Mouse (Mus musculus) kidney, postnatal 25 days (tissue): ENCODE measurements around the gene Bicd2.
A peak's percentile ranks its signal among the peaks of the same experiment; 100 is the strongest.

Experiments used
- DNase-seq, 2 experiments: peaks; one replicate each; pipeline ENCODE4 v3.0.0; 2021; ENCODE audit warnings: mixed read lengths in 2 of 2

Bicd2 gene

DNA sequence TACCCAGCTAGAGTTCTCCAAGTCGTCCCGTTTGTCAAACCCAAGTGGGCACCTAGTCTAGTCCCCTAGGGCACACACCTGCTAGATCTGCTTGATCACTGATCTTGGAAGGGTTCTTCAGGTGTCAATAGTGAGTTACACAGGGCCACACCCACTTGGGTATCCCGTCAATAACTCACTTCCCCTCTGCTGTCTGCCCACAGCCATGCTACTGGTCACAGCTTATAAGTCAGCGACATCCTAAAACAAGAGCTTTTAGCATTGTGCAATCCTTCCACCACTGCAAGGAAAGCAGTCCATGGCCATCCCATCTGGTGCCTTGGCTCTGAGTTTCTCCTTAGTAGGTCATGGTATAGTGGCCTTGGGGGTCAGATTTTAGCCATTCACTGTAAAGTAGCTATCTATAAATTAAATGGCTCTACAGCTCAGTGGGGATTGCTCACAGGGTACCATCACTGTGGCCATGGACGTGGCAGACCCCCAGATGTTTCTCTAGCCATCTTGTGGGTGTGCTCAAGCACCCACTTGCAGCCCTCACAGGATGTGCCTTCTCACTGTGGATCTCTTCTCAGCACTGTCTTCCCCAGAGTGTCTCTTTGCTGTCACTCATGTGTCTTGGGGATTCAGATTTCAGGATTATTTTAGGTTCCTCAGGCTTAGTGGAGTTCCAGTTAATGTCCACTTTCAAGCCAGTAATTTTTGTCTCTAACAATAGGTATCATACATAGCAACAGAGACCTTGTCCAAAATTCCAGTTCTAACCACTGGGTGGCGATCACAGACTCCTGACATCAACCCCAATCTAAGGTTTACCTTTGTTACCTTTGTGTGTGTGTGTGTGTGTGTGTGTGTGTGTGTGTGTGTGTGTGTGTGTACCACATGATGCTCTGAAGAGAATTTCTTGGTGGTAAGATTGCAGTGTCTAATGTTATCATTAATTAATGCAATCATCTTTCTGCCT is 14.9 kb upstream of the Bicd2 start:
- DNase-seq, result peak; percentile 55 to 80

DNA sequence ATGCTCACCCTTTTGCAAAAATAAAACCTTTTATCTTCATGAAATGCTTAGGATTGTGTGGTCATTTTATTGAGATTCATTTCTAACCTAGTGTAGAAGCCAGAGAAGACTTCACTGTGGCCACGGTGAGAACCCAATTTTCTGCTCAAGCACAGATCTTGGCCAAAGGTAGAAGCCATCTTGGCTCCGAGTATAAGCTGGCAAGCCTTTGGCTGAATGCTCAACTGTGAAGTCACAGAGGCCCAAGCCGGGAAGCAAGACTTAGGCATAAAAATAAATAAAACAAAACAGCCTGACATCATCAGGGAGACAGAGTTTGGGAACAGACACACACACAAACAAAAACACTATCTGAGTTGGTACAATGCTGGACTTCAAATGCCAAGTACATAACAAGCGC is 13.3 kb upstream of the Bicd2 start:
- no peak for DNase-seq

DNA sequence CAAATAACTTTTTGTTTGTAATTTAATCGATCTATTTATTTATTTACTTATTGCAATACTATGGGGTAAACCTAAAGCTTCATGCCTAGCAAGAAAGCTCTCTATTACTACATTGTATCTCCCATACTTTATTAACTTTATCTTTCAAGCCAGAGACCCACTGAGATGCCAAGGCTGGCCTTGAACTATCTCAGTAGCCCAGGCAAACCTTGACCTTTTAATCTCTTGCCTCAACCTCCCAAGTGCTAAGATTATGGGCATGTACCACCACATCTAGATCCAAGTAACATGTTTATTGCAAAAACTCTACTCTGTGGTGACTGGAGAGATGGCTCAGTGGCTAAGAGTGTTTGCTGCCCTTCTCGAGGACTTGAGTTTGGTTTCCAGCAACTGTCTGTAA is 8.1 kb upstream of the Bicd2 start:
- no peak for DNase-seq

DNA sequence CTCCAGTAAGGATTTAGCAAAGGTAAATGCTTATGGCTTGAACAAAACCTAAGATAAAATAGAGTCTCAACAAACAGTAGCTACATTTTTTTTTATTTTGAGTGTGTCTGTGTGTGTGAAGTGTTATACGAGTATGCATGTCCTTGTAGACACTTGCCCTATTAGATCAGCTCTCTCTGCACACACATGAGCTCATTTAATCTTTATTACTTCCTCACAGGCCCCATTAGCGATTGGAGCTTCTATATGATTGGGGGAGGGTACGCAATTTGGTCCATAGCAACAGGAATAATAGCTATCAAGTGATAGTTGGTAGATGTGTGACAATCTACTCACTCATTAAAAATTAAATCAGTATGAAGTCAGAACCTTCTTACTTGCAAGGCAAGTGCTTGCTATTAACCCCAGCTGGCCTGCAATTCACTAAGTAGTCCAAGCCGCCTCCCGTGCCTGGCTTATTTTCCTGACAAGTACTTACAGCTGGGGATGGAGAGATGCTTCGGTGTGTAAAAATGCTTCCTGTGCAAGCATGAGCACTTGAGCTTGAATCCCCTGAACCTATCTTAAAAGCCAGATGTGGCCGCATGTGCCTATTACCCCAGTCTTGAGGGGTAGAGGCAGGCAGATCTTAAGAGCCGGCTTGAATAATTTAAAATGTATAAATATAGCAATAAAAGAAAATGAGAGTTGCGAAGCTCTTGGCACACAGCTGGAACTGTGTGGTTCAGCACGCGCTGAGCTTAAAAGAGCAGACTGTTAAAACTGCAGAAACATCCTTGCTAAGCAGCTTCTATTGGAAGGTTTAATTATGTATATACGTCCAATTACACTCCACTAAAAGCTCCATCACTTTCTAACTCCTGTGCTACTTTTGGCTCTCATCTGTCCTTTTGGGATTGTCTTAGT is 6.1 kb upstream of the Bicd2 start:
- DNase-seq, result no peak

DNA sequence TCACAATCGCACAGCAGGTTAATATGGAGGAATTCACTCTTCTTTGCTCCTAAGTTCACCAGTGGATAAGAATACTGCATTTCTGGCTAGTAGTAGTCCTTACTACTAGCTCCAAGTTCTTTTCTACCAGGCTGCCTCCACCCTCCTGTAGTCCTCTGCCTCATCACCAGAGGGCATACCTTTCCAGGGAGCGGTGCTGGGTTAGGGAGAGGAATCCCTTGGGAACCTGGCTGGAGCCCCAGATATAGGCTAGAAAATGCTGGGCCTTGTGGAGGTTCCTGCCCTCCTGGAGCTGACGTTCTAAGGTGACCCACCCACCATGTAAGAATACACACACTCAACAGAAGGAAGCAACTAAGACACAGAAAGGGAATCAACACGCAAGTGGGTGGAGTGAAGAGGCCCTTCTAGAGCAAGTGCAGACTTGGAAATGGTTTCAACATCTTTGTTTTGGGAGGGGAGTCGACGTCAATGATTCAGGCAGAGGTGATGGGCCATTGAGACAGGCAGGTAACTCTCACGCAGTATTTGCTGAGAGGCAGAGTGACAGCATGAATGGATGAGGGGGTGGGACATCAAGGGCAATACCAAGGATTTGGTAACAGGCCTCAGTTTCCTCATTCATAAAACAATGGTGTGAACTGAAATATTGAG is 2.4 kb upstream of the Bicd2 start:
- DNase-seq, result peak; percentile 69 to 72

DNA sequence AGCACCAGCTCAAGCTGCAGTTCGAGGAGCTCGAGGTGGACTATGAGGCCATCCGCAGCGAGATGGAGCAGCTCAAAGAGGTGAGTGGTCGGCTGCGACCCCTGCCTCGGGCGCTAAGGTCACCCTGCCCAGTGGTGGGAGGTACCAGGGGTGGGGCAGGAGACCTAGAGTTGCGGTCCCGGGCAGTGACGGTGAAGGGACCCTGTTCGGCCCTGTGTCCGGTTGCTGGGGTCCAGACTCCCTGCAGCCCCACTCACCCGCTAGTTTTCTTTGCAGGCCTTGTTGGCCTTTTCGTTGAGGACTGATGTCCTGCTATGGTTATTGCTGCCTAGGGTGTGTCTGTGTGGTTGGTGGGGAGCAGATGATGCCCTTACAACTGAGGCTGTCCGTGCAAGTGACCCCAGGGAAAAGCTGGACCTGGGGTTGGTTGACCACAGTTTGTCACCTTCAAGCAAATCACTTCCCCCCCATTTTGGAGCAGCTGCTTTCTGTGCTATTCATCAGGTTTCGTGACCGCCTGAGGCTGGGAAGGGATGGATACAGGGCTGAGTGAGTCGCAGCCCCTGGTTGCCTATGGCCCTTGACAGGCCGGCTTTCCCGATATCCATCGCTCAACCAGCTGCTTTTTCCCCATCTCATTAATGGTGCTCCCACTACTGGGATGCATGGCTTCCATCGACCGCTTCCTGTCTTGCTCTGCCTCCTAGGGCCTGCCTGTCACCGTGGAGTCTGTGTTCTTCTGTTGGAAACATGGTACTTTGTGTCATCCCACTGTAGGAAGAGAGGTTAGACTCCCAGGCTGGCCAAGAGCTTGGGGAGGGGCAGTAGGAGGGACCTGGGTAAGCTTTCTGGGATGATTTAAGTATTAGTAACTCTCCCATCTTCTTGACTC is 692 bp downstream of the Bicd2 start:
- DNase-seq, result no peak

DNA sequence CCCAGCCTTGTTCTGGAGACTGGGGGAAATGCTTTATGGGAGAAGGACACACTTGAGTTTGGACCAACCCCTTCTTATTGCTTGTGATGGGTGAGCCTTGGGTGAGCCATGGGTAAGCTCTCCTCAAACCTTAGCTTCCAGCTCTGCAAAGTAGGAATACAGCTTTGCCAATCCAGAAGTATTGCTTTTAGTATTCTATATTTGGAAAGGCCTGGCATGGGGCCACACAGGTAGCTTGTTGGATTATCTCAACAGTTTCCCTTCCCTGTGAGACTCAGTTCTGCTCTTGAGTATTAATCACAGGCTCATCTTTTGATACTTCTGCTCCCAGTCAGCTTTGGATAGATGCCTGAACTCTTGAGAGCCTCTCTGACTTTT is 1.3 kb downstream of the Bicd2 start:
- DNase-seq, result no peak

DNA sequence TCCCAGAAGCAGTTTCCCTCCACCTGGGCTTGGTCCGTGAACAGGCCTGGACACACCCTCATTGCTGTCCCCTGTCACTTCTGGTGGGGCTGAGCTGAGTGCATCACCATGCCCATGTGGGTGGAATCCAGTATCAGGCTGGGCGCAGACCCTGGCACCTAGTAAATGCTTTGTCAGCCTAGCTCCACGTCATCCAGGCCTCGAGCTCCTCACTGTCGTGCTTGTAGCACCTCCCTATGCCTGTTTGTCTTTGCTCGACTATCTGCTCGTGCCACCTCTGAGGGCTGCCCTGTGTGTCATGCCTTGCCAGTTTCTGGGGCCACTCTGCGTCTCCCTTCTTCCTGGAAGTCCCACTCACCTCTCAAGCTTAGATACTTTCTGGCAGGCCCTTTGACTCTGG is 3.2 kb downstream of the Bicd2 start:
- DNase-seq, result peak in 1 of 2 experiments; percentile 50

DNA sequence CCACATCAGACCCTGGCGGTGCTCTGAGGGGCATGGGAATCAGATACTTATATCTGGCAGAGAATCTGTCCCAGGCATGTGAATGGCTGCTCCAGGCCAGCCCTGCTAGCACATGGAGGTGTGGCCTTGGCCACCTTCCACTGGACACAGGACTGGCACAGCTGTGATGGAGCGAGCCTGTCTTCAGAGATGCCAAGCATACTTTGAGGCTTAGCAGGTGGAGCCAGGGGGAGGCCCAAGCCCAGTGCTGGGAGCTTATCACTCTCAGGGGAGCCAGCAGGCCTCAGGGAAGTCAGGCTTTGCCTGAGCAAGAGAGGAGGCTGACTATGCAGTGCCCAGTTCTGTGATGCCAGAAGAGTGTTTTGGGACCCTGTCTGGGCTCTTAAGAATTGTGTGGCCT is 4.1 kb downstream of the Bicd2 start:
- DNase-seq, result peak; percentile 72 to 83

DNA sequence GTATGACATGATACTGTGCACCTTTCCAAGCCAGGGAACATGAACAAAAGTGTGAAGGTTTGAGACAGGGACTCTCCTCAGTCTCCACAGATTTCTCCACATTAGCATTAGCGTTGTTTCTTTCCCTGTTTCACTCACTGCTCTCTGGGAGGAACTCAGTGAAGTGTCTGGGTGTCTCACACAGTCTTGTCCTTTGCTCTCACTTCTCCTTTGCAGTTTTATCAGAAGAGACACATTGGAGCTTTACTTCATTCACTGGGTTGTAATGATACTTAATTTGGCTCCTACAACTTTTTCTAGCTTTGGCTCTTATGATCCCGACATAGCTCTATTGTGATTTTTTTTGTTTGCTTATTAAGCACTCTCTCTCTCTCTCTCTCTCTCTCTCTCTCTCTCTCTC is 7.1 kb downstream of the Bicd2 start:
- no peak for DNase-seq

DNA sequence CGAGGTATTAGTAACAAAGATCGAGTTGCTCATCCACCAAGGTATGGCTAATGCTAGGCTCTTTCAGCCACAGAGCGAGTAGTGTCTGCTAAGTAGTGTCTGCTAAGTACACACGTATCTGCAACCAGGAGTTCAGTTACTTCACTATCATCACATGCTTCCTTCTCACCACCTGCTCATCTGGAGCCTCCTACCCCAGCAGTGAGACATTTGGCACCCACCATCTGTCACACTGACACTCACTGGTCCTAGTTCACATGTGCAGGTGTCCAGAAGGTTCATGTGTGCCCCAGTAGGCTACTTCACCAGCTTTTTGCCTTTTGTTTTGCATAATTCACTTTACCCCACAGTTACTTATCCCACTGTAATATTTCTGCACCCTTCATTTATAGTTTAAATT is 8.0 kb downstream of the Bicd2 start:
- DNase-seq, result no peak

DNA sequence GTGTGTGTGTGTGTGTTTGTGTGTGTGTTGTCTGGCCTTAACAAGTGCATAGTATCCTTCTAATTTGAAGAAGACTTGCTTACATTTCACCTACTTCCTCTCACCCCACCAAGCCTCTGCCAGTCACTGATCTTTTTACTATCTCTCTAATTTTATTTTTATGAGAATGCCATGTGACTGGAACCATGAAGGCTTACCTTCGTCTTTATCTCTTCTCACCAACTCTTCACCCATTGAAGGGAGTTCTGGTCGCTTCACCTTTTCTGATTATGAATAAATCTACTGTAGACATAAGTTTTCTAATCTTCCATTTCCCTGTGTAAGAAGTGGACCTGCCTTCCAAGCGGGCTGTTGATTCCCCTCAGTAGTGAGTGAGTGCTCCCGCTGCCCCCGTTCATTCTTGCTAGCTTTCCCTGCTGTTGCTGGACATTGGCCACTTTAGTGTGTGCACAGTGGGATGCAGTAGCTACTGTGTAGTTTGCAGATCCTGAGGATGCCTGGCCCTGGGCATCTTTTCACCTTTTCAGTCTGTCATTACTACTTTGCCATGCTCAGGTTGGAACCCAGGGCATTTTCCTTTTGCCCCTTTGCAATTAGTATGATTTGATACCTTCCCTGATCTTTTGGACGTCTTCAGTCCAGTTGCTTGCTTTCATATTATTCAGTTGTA is 8.6 kb downstream of the Bicd2 start:
- peak in 1 of 2 experiments; percentile 6 for DNase-seq

DNA sequence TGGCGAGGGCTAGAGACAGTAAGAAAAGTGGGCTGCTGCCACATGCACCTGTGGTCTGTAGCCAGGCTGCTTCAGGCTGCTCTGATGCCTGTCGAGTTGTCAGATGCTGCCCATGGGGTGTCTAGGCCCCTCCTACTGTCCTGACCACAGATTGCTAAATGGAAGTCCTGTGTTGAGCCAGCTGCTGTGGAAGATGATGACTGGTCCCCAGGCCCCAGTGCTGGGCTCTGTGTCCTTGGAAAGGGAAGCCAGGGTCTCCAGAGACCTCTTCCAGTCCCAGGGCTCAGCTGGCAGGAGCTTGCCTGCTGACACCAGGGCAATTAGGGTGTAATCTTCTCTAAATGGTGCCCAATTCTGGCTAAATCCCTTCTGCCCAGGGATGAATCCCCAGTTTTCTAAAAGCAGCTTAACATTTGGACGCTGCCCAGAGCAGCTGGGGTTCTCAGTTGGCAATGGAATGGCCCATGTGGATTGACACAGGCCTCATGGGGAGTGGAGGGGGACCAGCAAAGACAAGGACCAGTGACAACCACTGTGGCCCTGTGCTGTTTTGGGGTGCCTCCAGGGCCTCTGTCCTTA is 11.3 kb downstream of the Bicd2 start:
- peak in 1 of 2 experiments; percentile 62 for DNase-seq

DNA sequence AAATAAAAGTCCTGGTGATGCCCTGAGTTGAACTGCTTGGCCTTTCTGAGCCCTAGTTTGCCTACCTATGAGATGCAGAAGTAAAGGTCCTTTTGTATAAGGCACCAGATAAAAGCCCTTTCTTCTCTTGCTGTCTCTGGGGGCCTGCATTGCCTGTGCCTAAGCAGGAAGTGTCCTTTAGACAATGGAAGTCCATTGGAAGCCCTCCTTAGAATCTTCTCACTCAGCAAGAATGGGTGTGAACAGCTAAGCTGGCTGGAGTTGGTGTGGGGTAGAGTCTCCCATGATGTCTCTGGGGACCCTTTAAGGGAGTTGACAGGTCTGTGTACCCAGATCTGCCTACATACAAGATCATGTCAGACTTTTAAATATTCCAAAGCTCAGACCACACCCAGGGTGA is 12.0 kb downstream of the Bicd2 start:
- peak in 1 of 2 experiments; percentile 28 for DNase-seq

DNA sequence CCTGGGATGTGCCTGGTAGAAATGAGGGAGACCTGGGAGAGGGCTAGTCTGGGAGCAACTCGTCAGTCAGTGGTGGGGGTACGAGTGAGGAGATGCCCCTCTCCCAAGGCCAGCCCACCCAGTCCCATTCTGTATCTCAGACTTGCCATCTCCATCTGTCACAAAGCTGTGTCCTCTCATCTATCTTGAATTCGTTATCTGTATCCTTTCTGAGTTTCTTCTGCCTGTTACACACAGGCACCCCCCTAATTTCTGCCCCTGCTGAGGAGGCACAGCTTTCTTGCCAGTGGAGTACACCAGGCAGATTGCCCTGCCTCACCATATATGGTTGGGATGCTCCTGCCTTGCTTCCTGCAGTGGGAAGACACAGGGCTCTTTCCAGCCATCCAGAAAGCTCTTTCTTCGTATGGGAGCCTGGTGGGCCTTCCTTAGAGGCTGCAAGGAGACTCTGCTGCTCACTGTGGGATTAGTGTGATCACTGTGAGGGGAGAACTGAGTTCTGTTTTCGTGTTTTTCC is 12.7 kb downstream of the Bicd2 start:
- peak in 1 of 2 experiments; percentile 35 for DNase-seq

DNA sequence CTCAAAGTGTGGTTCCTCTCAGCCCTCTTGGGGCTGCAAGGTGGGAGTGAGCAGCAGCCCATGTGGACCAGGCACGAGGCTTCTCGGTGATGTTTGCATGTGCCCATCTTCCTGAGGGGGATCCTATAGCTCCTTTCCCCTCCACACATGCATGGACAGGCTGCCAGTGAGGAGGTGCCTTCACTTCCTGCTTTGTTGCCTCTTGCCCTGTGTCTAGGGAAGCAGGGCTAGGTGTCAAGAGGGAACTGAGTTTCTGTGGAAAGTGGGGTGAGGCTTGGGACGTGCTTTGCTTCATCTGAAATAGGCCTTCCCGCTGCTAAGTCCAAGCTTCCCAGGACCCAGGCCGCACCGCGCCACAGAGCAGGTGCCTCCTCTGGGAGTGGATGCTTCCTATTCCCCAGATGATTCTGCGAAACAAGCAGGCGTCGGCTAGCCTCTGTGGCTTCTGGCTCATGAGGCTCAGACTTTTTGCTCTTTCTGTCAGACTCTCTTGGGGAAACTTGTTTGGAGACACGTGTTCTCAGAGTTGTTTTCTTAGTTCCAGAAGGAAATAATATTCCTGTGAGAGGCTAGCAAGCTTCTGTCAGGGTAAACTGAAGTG is 14.2 kb downstream of the Bicd2 start:
- DNase-seq, result no peak

DNA sequence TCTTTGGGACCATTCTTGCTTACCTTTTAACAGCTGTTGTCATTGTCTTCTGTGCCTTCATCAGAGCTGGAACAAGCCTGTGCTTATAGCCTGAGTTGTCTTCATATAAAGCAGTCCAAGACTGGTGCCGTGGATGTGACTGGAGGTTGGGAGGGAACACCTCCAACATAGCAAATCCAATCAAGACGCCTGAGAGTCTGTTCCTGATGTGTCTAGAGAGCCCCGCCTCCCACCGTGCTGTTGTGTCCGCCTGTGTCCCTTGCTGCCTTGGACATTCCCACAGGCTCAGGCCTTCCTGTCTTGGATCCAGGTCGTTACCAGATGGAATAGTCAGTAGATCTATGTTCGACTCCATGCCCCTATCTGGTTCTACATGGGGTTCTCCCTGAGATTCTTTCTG is 14.7 kb downstream of the Bicd2 start:
- DNase-seq, result no peak

DNA sequence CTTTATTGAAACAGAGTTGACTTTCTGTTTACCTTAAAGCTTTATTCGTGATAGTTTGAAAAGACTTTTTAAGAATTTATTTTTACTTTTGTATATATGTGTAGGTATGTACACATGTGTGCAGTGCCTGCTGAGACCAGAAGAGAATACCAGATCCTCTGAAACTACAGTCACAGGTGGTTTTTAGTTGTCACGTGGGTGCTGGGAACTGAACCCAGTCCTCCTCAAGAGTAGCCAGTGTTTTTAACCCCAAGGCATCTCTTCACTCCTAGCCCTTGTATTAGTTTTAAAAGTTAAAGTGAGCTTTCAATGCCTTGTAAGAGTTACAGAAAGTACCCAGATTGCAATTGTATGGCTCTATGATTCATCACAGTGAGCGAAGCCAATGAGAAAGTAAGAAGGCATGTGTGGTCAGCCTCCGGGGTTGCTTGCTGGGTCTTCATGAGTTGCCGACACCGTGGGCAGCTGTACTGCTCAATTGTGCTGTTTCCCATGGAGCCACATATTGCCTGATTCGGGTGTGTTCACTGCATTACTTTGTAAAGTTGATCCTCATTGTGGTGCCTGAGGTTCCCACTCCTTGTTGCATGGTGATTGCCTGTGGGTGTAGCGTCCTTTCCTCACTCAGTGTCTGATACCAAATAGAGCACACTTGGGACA is 16.1 kb downstream of the Bicd2 start:
- DNase-seq, result no peak

DNA sequence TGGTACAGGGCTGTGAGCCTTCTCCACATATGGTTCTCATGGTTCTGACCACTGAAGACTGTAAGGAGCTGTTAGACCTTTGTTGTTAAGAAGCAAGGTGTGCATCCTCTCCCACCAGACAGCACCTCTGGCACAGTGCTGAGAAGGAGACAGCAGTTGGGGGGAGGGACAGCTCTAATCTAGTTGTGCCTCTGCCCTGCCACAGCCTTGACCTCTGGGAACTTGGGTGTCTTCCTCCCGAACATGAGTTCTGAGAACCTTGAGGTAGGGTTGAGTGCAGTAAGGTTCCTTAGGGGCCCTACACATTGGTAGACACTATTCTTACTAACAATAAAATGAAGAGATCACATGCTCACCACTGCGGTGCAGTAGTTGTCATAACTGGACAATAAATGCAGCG is 16.8 kb downstream of the Bicd2 start:
- no peak for DNase-seq

DNA sequence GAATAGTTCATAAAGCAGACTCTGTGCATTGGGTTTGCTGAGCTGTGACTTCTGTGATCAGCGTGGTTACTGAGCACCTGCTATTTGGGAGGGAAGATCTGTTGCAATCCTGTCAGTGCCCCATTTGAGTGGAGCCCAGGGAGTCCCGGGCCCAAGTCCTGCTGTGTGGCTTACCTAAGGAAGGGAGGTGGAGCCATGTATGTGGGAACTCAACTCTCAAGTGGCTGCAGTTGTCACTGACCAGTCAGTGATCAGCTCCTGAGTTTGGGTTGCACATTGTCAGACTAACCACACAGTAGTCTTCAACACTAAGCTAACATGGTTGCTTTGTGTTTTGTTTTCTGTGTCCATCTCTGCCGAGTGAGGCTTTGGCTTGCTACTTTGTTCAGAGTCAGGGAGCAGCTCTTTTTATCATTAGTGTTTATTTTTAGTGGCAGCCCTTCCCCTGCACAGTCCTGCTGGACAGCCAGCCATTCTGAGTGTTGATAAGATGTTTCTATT is 19.6 kb downstream of the Bicd2 start:
- DNase-seq, result no peak
